Mouse (Mus musculus): ENCODE data around the gene Islr.

DNA sequence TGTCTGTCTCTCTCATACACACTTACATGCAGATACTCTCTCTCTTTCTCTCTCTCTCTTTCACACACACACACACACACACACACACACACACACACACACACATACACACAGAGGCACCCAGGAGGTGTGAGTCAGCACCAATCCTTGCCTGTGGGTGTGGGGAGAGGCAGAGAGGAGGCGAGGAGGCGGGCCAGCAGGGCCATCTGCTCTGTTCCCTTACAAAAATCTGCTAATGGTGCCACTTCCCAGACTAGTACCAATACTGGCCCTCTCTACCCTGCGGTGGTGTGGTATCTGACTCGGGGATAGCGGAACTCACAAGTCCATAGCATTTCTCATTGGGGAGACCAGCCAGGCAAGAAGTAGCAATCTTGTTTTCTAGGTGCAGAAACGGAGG lies 92.7 kb downstream of the Islr start:
- no peak for TF ChIP-seq CTCF (IDR thresholded peaks at IDR 0.05; ENCODE audit: borderline replicate concordance, extremely low read depth, insufficient read depth, insufficient read length)
- TF ChIP-seq POLR2A (IDR thresholded peaks at IDR 0.05; ENCODE audit: borderline replicate concordance, extremely low read depth, insufficient read depth, insufficient read length, poor library complexity, severe bottlenecking), result no peak

Data from brain, embryonic 14.5 days (tissue).